Mouse (Mus musculus) CH12.LX (cell line): ENCODE measurements around the gene Kctd5.

Experiments used
- BHLHE40 ChIP-seq: IDR thresholded peaks from 2 replicates; pipeline ENCODE4 v1.6.1; 2011; ENCODE audit warnings: mild to moderate bottlenecking, low read depth, low read length, improper control_type of control experiment
- CTCF ChIP-seq, 2 experiments: IDR thresholded peaks in 1 of 2; conservative IDR thresholded peaks in 1 of 2; 2 replicates each; pipeline ENCODE4 v1.5.1; 2011 to 2012; ENCODE audit warnings: low read depth in 2 of 2, low read length in 2 of 2, improper control_type of control experiment in 1 of 2, inconsistent platforms in 1 of 2, mild to moderate bottlenecking in 1 of 2, moderate library complexity in 1 of 2
- EP300 ChIP-seq: IDR thresholded peaks from 2 replicates; pipeline ENCODE4 v1.6.1; 2011; ENCODE audit warnings: low read length, improper control_type of control experiment
- ETS1 ChIP-seq: conservative IDR thresholded peaks from 2 replicates; pipeline ENCODE4 v1.6.1; 2012; ENCODE audit warnings: low read depth, mild to moderate bottlenecking, inconsistent platforms, low read length, improper control_type of control experiment, moderate library complexity
- MAZ ChIP-seq: IDR thresholded peaks from 2 replicates; pipeline ENCODE4 v1.6.1; 2012; ENCODE audit warnings: low read depth, mild to moderate bottlenecking, inconsistent platforms, low read length, improper control_type of control experiment, moderate library complexity
- MYC ChIP-seq: IDR thresholded peaks from 2 replicates; pipeline ENCODE4 v1.6.1; 2011; ENCODE audit warnings: low read depth, mild to moderate bottlenecking, improper control_type of control experiment, low read length
- POLR2A ChIP-seq: IDR thresholded peaks from 2 replicates; pipeline ENCODE4 v1.6.1; 2011; ENCODE audit warnings: low read depth, mild to moderate bottlenecking, improper control_type of control experiment, low read length
- RCOR1 ChIP-seq: conservative IDR thresholded peaks from 2 replicates; pipeline ENCODE4 v1.6.1; 2012; ENCODE audit warnings: low read depth, mild to moderate bottlenecking, inconsistent platforms, low read length, improper control_type of control experiment
- USF1 ChIP-seq: IDR thresholded peaks from 2 replicates; pipeline ENCODE4 v1.6.1; 2014; ENCODE audit warnings: low read depth, mild to moderate bottlenecking, inconsistent platforms, low read length, improper control_type of control experiment

DNA sequence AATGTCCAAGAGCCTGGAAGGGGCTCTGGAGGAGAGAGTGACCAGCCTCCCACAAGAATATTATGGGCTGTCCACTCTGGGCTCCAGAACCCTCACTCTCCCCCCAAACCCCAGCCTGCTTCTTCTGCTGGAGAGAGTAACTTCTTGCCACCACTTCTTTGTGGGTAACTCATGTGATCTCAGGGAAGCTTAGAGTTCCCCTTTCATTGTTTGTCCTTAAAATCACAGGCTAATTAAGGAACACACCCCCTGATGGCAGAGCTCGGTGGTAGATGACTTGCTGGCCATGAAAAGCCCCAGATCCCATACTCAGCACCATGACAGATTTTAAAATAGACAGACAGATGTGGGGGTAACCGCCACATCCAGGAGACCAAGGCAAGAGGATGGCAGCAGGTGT, 66.4 kb downstream of the Kctd5 start:
- TF ChIP-seq EP300 (no peak), CTCF (conservative IDR thresholded peaks at IDR 0.05 in 1 of 2, IDR thresholded peaks at IDR 0.05 in 1 of 2; ENCODE audit: low read depth in 2 of 2, low read length in 2 of 2) (no peak), POLR2A (no peak), MAZ (no peak), RCOR1 (no peak), USF1 (no peak), ETS1 (no peak), MYC (no peak), BHLHE40 (no peak)
